Mouse (Mus musculus) spleen, postnatal 36 days (tissue): ENCODE data around the gene D430041D05Rik.

Experiments used
- DNase-seq, 2 experiments: peaks; one replicate each; pipeline ENCODE4 v3.0.0; 2022; ENCODE audit warnings: low spot score in 2 of 2, mixed read lengths in 1 of 2

D430041D05Rik gene

DNA sequence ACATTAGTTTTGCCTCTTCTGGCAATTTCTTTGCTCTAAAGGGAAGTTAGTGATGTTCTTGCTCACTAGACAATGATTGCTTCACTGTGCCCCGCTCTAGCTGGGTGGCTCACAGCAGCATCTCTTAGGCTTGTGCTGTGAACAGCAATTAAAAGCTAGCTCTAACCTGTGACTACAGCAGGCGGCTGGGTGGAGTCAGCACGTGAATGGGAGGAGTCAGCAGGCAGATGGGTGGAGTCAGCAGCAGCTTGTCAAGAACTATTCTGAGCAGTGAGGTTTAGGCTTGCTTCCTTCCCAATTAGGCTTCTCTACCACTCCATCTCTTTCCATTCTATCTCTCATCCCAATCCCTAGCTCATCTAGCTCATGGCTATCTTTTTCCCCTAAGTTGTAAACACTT, 213.5 kb downstream of the D430041D05Rik start:
- DNase-seq = no peak

DNA sequence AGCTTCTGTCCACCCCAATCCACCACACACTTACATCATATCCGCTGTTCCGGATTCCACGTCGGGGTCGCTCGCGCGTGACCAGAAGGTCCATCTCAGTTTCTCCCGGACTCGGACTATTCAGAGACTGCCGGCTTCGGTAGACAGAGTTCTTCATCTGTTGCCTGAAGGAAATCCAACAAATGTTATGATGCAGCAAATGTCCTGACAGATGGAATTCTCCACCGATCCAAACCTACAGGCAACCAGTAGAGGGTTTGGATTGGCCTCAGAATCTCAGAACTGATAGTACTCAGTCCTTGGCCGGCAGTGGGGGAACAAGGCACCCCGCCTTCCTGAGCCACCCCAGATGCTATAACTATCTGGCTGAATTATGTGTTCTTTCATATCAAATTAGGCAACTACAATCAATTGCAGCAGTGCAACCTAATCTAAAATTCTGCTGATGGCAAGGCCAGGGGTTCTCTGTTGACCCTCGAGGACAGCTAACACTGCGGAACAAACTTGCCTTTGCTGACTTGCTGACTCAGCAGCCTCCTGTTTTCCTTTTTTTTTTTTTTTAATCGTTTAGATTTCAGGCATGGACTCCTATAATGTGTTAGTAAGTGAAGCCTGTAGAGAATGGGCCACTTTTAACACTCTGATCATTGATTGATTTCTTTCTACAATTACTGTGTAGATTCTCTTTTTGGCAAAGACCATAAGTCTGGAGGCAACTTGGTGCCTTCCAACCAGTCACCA, 218.2 kb downstream of the D430041D05Rik start:
- DNase-seq = no peak

DNA sequence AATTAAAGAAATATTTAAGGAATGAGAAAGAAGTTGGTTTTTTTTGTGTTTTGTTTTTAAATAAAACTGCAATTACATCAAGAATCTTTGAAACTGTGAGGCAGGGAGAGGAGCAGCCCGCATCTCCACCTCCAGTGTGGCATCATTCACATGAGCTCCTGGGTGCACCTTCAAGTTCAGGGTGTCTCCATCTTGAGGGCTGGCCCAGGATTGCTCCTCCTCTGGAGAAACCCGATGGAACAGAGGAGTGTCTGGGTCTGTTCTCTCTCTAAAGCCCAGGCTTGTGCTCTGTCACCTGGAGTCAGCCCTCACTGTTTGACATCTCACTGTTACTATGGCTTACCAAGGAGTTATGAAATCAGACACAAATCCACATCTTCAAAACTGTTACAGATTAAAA, 219.1 kb downstream of the D430041D05Rik start:
- DNase-seq = no peak

DNA sequence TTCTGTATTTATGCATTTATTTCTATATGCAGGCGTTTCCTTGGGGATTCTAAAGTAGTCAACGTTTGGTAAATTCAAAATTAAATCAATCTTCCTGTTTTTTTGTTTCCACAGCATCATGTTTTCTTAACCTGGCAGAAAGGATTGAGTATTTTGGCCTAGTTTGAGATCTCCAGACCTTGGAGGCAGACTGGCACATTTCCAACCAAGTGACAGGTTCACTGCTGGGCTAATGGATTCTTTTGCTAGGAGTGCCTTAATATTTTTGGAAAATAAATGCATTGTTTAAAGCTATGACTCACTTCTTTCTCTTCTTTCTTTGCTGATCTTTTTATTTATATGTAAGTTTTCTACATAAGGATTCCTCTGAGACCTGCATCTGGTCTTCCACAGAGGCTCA, 222.0 kb downstream of the D430041D05Rik start:
- DNase-seq = no peak

DNA sequence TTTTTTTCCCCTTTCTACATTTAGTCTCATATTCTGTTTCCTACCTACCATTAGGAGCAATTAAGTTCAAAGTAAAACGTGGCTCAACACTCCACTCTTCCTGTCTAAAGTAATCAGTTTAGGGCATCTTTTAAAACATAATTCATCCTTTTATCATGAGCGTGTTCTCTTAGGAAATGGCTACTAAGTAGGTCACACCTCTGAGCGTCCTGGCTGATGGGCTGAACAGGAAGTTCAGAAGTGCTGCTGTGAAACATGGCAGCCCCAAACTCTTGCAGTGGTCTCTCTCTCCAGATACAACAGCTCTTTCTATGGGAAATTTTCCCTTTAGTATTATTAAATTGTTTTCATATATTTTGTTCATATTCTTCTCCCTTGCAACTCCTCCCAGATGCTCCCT, 223.7 kb downstream of the D430041D05Rik start:
- DNase-seq = no peak

DNA sequence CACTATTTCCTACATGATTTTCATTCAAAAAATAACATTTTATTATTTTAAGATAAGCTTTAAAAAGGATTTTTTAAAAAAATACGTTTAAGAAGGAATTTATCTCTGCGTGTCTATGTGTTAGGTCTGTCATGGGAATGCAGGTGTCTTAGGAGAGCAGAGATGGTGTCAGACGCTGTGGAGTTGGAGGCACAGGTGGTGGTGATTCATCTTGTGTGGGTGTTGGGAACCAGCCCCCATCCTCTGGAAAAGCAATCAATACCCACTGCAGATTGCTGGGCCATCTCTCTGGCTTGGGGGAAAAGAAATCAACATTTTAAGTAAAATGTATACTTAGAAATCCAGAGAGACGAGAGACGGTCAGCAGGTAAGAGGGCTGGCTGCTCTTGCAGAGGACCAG, 225.2 kb downstream of the D430041D05Rik start:
- DNase-seq = no peak

DNA sequence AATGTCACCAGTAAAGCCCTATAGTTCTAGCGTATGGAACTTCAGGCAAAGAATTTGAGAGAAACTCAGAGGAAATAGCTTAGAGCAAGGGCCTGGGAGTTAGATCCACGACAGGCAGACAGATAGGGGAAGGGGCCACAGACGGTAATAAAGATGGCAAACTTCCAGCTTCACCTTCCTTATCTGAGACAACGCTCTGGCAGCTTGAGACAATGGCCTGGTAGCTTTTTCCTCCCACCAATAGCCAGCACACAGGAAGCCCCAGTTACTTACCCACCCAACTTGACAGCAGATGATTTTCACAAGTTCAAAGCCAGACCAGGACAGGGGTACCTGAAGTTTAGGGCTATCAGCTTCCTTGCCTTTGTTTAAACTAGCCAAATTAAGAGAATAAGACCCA, 226.5 kb downstream of the D430041D05Rik start:
- DNase-seq = no peak

DNA sequence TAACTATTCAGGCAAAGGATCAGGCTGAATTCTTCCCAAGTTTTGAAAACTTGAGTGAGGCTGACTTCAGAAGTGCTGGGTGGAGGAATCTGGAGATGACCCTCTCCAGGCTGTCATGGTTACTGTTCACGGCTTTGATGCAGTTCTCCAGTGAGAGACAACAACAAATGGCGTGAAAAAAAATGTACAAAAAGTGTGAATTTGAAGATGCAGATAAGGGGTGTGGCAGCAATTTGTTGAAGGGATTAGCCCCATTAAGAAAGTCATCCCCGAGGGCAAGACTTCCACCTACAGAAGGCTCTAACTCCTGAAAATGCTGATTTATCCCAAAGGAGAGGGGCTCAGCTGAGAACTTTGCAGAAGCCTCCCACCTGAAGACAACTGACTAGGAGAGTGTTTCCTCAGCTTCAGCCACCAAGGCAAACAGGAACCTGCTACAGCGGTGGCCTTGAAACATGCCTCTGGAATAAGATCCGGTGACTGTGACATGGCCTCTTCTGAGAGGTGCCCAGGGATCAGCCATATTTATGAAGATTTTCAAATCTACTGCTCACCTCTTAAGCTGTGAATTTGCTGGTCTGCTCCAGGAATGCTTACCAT, 227.5 kb downstream of the D430041D05Rik start:
- DNase-seq = no peak

DNA sequence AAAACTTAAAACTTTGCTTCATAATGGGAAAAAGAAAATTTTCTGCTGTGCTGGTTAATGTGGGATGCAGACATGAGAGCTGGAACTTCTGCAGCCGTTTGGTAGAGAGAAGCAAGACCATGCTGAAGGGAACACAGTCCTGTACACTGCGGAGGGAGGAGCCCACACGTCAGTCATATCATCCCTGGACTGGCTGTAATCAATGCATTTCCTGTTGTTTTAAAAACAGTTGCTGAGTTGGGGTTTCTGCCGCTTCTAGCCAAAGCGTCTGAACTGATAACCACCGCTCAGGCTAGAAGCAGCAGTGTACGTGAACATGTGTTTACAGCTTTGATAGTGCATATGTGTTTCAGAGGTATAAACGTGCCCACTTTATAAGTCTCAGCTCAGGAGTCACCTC, 231.2 kb downstream of the D430041D05Rik start:
- no peak for DNase-seq

DNA sequence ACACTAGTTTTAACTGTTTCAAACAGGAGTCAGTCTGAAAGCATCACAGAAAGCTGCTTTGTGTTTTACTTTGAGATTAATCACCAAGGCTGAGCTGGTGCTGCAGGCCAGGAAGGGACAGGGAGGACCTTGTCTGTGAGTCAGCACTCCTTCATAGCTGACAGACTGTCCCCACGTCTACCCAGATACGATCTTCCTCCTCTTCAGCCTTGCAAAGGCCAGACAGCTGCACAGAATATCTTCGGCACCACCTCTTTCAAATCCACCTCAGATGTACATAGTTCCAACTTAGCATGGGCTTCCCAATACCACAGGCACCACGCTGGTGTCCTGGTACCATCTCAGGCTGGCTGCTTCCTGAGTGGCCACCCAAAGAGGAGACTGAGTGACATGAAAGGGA, 232.6 kb downstream of the D430041D05Rik start:
- DNase-seq = no peak

DNA sequence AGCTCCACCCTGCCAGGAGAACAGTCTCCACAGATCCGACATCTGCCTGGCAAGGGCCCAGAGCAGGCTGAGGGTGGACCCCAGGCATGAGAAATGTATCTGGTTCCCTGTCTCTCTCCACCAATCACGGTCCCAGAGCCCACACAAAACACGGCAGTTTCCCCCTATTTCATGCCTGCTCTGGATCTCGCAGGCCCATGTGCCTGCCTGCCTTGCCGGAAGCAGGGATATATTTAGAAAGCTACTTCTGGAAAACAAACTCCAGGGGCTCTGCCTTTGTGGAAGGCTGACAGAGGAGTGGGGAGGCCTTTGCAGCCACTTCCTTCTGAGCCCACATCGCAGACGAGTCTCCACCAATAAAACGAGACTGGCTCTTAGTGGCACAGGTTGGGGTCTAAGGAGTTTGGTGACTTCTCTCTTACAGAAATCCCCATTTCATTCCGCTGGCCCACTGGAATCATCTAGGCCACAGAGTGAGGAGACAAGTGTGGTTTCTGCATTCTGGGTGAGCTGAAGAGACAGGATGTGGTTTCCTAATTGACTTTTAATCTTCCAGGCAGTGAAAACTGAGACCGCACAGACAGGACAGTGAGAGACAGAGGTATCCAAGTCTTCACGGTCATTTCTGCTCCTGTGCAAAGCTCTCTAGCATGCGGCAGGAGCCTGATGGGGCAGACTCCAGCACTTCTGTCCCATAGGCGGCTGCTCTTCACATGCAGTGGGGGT, 233.7 kb downstream of the D430041D05Rik start:
- DNase-seq = peak in 1 of 2 experiments; percentile 5

DNA sequence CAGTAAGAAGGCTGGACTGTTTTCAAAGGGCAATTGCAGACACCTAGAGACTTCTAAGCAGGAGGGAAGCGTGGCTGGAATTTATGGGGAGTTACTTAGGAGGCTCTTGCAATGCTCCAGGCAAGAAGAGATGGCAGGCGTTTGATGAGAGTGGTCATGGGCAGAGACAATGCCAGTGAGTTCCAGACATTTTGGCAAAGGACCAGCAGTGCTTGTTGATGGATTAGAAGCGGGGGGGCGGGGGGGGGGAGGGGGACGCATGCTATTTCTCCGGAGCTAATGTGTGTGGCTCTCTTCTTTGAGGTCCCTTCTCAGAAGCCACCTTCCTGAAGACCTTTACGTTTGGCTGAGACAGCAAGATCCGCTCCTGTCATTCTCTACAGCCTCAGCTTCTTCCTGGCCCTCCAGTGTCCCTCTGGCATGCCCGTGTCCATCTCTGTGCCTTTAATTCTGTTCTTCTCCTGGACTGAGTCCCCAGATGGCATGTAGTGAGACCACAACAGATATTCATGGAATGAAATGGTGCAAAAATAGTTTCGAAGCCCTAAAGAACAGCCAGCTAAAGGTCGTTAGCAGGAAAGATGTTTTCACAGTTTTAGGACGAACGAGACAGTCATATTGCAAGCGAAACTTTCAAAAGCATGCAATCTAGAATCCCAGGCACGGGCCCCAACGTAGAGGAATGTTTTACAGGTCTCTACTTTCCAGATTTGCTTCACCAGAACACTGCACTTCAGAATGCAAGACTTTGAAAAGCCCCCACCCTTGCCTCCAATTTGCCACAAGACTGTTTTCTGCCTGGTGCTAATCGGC, 234.4 kb downstream of the D430041D05Rik start:
- no peak for DNase-seq

DNA sequence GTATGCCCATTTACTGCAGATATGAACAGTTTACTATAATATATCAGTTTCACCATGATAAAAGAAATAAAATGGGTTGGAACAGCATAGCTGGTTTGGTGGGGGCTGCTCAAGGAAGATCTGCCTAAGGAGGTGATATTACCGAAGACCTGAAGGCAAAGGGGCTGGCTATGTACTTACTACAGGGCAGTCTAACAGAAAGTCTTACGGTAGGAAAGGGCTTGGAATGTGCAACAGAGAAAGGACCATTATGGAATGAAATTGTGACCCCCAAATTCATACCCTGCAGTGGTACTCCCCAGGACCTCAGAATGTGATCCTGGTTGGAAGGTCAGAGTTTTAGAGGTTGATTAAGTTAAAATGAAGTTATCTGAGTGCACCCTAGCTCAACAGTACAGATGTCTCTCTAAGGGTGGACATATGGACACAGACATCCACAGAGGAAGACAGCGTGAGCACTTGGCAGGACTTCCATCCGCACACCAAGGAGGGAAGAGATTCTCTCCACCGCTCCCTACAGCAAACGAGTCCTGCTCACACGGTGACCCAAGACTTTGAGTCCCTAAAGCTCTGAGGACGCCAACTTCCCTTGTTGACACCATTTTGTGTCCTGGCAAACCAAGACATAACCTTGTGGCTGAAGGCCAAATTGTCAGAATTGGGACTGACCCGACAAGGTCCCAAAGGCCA, 235.2 kb downstream of the D430041D05Rik start:
- no peak for DNase-seq

DNA sequence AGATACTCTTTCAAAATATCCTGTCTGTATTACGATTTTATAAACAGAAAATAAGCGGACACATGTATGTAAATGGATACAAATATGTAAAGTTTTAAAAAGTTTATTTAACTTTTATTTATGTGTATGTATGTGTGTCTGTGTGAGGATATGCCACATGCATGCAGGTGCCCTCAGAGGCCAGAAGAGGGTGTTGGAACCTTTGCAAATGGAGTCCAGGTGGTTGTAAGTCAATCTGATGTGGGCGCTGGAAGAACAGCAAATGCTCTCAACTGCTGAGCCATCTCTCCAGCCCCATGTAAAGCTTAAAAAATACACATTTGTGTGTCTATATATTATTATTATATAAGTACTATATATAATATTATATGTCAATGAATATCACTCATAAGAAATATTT, 237.4 kb downstream of the D430041D05Rik start:
- no peak for DNase-seq

DNA sequence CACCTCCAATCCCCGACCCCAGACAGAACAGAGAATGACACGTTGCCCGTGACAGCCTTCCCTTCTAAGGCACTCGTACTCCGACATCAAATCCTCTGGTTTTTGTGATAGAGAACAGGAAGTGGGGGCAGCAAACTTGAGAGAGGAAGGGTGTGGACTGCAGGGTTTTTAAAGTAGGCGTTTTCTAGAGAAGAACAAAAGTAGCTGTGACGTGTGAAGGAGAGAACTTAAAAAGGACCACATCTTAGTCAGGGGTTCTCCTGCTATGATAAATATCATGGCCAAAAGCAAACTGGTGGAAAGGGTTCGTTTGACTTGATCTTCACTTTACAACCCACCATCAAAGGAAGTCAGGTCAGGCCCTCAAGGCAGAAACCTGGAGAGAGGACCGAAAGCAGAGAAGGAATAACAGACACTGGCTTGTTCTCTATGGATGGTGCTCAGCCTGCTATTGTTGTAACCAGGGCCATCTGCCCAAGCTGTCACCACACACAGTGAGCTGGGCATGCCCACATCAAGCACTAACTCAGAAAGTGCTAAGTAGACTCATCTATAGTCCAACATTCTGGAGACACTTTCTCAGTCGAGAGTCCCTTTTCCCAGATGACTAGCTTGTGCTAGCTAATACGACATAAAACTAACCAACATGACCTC, 238.0 kb downstream of the D430041D05Rik start:
- DNase-seq = peak; percentile 21 to 22

DNA sequence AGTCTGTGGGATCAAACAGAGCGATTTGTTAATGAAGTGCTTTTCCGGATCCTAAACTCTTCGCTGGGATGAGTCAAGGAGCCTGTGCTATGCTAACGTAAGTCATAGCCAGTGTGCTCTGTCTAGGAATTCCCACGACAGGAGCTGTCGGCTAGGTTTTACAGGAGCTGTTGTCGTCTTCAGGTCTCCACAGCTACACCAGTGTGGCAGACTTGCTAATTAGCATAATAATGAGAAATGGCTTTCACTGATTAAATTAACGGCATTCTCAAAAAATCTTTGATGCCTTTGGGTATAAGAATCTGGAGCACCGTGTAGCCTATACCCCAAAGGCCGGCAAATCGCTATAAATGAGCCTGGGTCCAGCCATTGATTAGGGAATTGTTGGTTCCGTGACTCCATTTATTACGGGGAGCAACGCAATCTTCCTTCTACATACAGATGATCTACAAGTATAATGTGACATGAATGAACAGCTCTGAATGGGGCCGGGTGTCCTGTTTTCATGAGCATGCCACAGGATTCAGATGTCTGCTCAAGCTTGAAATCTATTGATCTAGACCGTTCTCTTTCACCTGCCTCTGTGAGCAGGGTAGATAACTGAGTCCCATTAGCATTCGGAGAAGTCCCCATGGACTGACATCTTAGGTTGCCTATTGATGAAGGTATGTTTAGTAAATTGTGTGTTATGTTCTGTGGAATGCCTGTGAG, 242.5 kb downstream of the D430041D05Rik start:
- no peak for DNase-seq

DNA sequence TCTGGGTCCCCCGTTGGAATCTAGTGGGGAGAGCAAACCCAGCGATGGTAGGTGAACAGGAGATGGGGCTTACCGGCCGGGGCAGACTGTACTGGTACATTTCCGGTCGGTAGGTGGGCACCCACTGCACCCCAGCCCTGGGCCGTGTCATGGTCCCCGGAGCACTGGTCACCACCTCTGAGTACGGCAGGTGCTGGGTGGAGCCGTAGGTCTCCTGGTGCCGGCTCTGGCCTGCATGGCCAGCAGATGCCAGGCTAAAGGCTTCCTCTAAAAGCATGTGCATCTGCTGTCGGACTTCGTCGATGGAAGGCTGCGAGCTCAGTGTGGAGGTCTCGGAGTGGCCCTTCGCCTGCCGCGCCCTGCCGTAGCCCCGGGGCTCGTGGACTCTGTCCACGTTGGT, 243.0 kb downstream of the D430041D05Rik start:
- DNase-seq = no peak

DNA sequence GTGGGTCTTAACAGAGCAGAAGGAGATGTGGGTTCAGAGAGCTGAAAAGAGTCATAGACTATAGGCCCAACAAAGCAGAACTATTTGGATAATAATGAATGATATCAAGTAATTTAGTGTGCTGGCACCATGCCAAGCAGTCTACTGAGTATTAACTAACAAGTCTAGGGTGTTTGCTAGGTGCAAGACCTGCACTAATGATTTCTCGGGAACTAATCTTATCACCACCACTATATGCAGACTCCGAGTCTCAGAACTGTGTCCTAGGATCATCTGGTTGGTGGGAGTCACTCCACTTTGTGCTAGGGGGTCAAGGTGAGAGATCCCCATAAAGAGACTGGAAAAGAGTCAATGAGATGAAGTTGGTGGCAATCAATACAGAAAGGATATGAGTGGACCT, 245.2 kb downstream of the D430041D05Rik start:
- DNase-seq = no peak

DNA sequence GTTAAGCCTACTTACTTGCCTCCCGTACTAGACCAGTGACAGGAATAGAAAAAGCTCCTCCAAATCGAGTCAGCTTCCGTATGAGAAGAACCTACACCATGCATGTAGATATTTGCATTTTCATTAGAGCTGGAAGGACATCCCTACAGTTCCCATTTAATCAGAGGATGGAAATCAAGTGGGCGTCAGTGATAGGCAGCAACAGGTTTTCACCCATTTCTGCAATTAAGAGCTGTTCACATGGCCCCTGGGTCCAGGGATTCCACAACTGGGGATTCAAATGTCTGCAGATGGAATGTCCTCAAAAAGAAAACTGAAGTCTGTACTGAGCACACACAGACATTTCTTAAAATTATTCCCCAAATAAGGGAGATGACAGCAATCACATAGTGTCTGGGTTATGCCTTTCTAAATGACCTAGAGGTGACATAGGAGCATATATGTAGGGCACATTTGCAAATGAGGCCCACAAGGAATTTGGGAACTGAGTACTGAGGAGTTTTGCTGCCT, 246.8 kb downstream of the D430041D05Rik start:
- no peak for DNase-seq

DNA sequence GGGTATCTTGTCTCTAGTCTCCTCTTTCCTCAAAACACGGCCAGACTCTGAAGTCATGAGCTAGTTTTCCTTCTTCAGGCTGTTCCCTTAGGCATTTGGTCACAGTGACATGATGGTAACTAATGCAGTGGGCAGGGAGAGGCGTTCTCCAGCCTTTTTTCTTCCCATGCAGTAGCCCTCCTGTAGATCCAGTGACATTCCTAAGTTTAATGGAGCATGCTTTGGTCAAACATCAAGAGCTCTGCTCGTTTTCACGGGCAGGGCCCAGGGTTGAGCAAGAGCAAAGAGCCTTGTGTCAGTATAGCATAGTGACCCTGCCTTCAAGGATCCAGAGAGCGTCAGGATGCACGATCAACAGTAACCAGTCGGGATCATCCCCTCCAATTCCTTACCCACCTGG, 247.4 kb downstream of the D430041D05Rik start:
- no peak for DNase-seq
